Mouse (Mus musculus) gastrocnemius, adult 8-10 months (tissue): ENCODE measurements around the gene Alk. TPM values are rescaled to one million over a fixed set of nuclear protein-coding genes. Genes with fewer than 3 reads are reported as not detected.

ENCODE experiments used
- DNase-seq, 2 experiments: peaks; one replicate each; pipeline ENCODE4 v3.0.0; 2022; ENCODE audit warnings: low spot score in 2 of 2
- total RNA-seq, 4 experiments: library from RNA; stranded (reverse); gene quantifications; 2 replicates each; pipeline ENCODE4 v1.2.4; 2022

Gene Alk
- total RNA-seq, 4 experiments from 2014 or later: not detected

GRCm38 (mm10) chr17:72268529-72268928 lies 335.9 kb downstream of the Alk start:
- no peak for DNase-seq

GRCm38 (mm10) chr17:72265171-72266022 lies 339.0 kb downstream of the Alk start:
- no peak for DNase-seq

- DNase-seq: no peak
These were observed 351.0 kb downstream of the Alk start for GRCm38 (mm10) chr17:72253411-72253810.

- DNase-seq: no peak
These were observed 352.9 kb downstream of the Alk start for GRCm38 (mm10) chr17:72251554-72251953.

- DNase-seq: no peak
These were observed 353.7 kb downstream of the Alk start for GRCm38 (mm10) chr17:72250482-72251405.

- DNase-seq: peak in 1 of 2 experiments; percentile 12
These were observed 362.4 kb downstream of the Alk start for GRCm38 (mm10) chr17:72242036-72242435.

GRCm38 (mm10) chr17:72237315-72237714 lies 367.1 kb downstream of the Alk start:
- DNase-seq: no peak

GRCm38 (mm10) chr17:72230891-72231290 lies 373.5 kb downstream of the Alk start:
- DNase-seq: no peak

- no peak for DNase-seq
These were observed 385.6 kb downstream of the Alk start for GRCm38 (mm10) chr17:72218816-72219215.

- DNase-seq: no peak
These were observed 406.9 kb downstream of the Alk start for GRCm38 (mm10) chr17:72197576-72197975.

- DNase-seq: no peak
These were observed 409.3 kb downstream of the Alk start for GRCm38 (mm10) chr17:72194976-72195650.

- DNase-seq: no peak
These were observed 413.9 kb downstream of the Alk start for GRCm38 (mm10) chr17:72190536-72190935.

GRCm38 (mm10) chr17:72187026-72187425 lies 417.4 kb downstream of the Alk start:
- no peak for DNase-seq

- DNase-seq: no peak
These were observed 422.0 kb downstream of the Alk start for GRCm38 (mm10) chr17:72182414-72182813.

GRCm38 (mm10) chr17:72180200-72180599 lies 424.2 kb downstream of the Alk start:
- DNase-seq: no peak

- no peak for DNase-seq
These were observed 424.7 kb downstream of the Alk start for GRCm38 (mm10) chr17:72179722-72180140.

GRCm38 (mm10) chr17:72173778-72174177 lies 430.6 kb downstream of the Alk start:
- DNase-seq: no peak

GRCm38 (mm10) chr17:72168152-72168551 lies 436.3 kb downstream of the Alk start:
- DNase-seq: no peak

- DNase-seq: no peak
These were observed 445.5 kb downstream of the Alk start for GRCm38 (mm10) chr17:72158857-72159385.

GRCm38 (mm10) chr17:72157830-72158629 lies 446.4 kb downstream of the Alk start:
- no peak for DNase-seq
